In genomic region chr4:154140213-154141008, GRCm38 (mm10) we compare ENCODE assay signal across 8 mouse cellular contexts. TPM values are rescaled to one million over a fixed set of nuclear protein-coding genes. Genes with fewer than 3 reads are reported as not detected.
A peak's percentile ranks its signal among the peaks of the same experiment; 100 is the strongest.
DNase-seq lines count a peak whose midpoint lies in the region; ATAC-seq and TF ChIP-seq lines count a peak whose summit lies in the region.

No protein-coding gene starts in this region.

- peaks cover 55% of the 10 kb centered on the region for H3K27me3 ChIP-seq in lung, embryonic 14.5 days (ENCODE audit: insufficient read depth, low read length)
- H3K27me3 ChIP-seq in embryonic facial prominence, embryonic 12.5 days, result peaks cover 66% of the 10 kb centered on the region
- peaks cover 51% of the 10 kb centered on the region for H3K27me3 ChIP-seq in intestine, embryonic 15.5 days (replicated peaks)
- peaks cover 66% of the 10 kb centered on the region for H3K27me3 ChIP-seq in neural tube, embryonic 13.5 days

- 0 out of 2 replicates have a peak, but pooled peaks cover 6% of the 10 kb centered on the region for H3K4me1 ChIP-seq in lung, embryonic 14.5 days (ENCODE audit: insufficient read depth)
- peaks cover 26% of the 10 kb centered on the region for H3K4me1 ChIP-seq in embryonic facial prominence, embryonic 12.5 days
- H3K4me1 ChIP-seq in intestine, embryonic 15.5 days (replicated peaks), result peaks cover 23% of the 10 kb centered on the region
- H3K4me1 ChIP-seq in neural tube, embryonic 13.5 days (replicated peaks), result peaks cover 43% of the 10 kb centered on the region

- ATAC-seq in lung, embryonic 14.5 days (ENCODE audit: insufficient read depth), result no peak
- no peak for ATAC-seq in embryonic facial prominence, embryonic 12.5 days (ENCODE audit: insufficient number of reproducible peaks, insufficient read depth, low FRiP score, low TSS enrichment)
- peak; percentile 1; the same call in 1 of the 2 replicates for ATAC-seq in intestine, embryonic 15.5 days
- no peak for ATAC-seq in neural tube, embryonic 13.5 days (ENCODE audit: low read depth)

- H3K4me3 ChIP-seq in lung, embryonic 14.5 days (ENCODE audit: low read depth, low read length), result peak overlapping the region; percentile 47
- H3K4me3 ChIP-seq in embryonic facial prominence, embryonic 12.5 days, result peak overlapping the region; percentile 50
- peak overlapping the region; percentile 45 for H3K4me3 ChIP-seq in intestine, embryonic 15.5 days (replicated peaks)
- H3K4me3 ChIP-seq in neural tube, embryonic 13.5 days, result peak overlapping the region; percentile 41

- H3K36me3 ChIP-seq in lung, embryonic 14.5 days (ENCODE audit: insufficient read depth), result 0 out of 2 replicates have a peak, but pooled peaks cover 4% of the 10 kb centered on the region
- H3K36me3 ChIP-seq in embryonic facial prominence, embryonic 12.5 days, result peaks cover 3% of the 10 kb centered on the region; the same call in 1 of the 2 replicates
- H3K36me3 ChIP-seq in intestine, embryonic 15.5 days, result no peaks in the 10 kb centered on the region
- no peaks in the 10 kb centered on the region for H3K36me3 ChIP-seq in neural tube, embryonic 13.5 days

- WGBS in lung, embryonic 14.5 days, result 1% methylated on average over 46 of the region's 46 CpGs
- WGBS in embryonic facial prominence, embryonic 12.5 days, result 1% methylated on average over 46 of the region's 46 CpGs
- 3% methylated on average over 46 of the region's 46 CpGs for WGBS in intestine, embryonic 15.5 days
- WGBS in neural tube, embryonic 13.5 days, result 2% methylated on average over 45 of the region's 46 CpGs

- no peaks in the 10 kb centered on the region for H3K9me3 ChIP-seq in lung, embryonic 14.5 days (ENCODE audit: low read depth, low read length)
- no peaks in the 10 kb centered on the region for H3K9me3 ChIP-seq in embryonic facial prominence, embryonic 12.5 days
- H3K9me3 ChIP-seq in intestine, embryonic 15.5 days, result no peaks in the 10 kb centered on the region
- no peaks in the 10 kb centered on the region for H3K9me3 ChIP-seq in neural tube, embryonic 13.5 days

- H3K9ac ChIP-seq in lung, embryonic 14.5 days, result peak overlapping the region; percentile 46
- peak overlapping the region; percentile 65 for H3K9ac ChIP-seq in embryonic facial prominence, embryonic 12.5 days
- H3K9ac ChIP-seq in intestine, embryonic 15.5 days, result peak overlapping the region; percentile 42
- peak overlapping the region; percentile 63 for H3K9ac ChIP-seq in neural tube, embryonic 13.5 days

- peak overlapping the region; percentile 84 for H3K4me2 ChIP-seq in lung, embryonic 14.5 days
- peak overlapping the region; percentile 94 for H3K4me2 ChIP-seq in embryonic facial prominence, embryonic 12.5 days (replicated peaks)
- H3K4me2 ChIP-seq in intestine, embryonic 15.5 days (replicated peaks), result peak overlapping the region; percentile 93
- peak overlapping the region; percentile 80 for H3K4me2 ChIP-seq in neural tube, embryonic 13.5 days

- DNase-seq in lung, embryonic 14.5 days, result no peak
- DNase-seq in lung, postnatal 14 days, result no peak
- DNase-seq in layer of hippocampus, adult 9-11 months, result no peak
- DNase-seq in layer of hippocampus, postnatal 36 days, result no peak
- DNase-seq in ovary, postnatal 14 days (ENCODE audit: low spot score), result no peak

- H3K27ac ChIP-seq in lung, embryonic 14.5 days (ENCODE audit: low read depth), result no peak overlapping the region
- no peak overlapping the region for H3K27ac ChIP-seq in embryonic facial prominence, embryonic 12.5 days
- H3K27ac ChIP-seq in intestine, embryonic 15.5 days, result no peak overlapping the region
- H3K27ac ChIP-seq in neural tube, embryonic 13.5 days (replicated peaks), result no peak overlapping the region

- no peak for TF ChIP-seq CTCF in lung, embryonic 14.5 days (IDR thresholded peaks at IDR 0.05; ENCODE audit: low read depth)

RNA-seq across cellular contexts. Expression of gene Trp73, which starts 0.4 kb away (rescaled TPM):
- 0.17 and 0.84 TPM in 2 replicates for polyA plus RNA-seq in lung, embryonic 14.5 days (2014; fragmentation: Nextera tagmentation; extraction: Ambion mirVana)
- polyA plus RNA-seq in embryonic facial prominence, embryonic 12.5 days (2016; fragmentation: Nextera tagmentation; extraction: Ambion mirVana), result 1.5 and 2.3 TPM in 2 replicates
- 0.13 and 0.33 TPM in 2 replicates for polyA plus RNA-seq in intestine, embryonic 15.5 days (2015; fragmentation: Nextera tagmentation; extraction: Ambion mirVana)
- 0.12 TPM in 1 of 2 replicates, not detected in the other for polyA plus RNA-seq in neural tube, embryonic 13.5 days (2015; fragmentation: Nextera tagmentation; extraction: Ambion mirVana)
- 1 to 10 TPM; 1.6 to 3.1 TPM for total RNA-seq in layer of hippocampus, postnatal 36 days (2021)

RNA-seq across cellular contexts. Expression of gene Wrap73, which starts 1.8 kb away (rescaled TPM):
- polyA plus RNA-seq in lung, embryonic 14.5 days (2014; fragmentation: Nextera tagmentation; extraction: Ambion mirVana), result 36.2 and 38.0 TPM in 2 replicates
- polyA plus RNA-seq in embryonic facial prominence, embryonic 12.5 days (2016; fragmentation: Nextera tagmentation; extraction: Ambion mirVana), result 49.8 TPM in 2 replicates
- polyA plus RNA-seq in intestine, embryonic 15.5 days (2015; fragmentation: Nextera tagmentation; extraction: Ambion mirVana), result 28.9 and 31.2 TPM in 2 replicates
- 42.5 and 45.2 TPM in 2 replicates for polyA plus RNA-seq in neural tube, embryonic 13.5 days (2015; fragmentation: Nextera tagmentation; extraction: Ambion mirVana)
- 10 to 100 TPM; 33.8 to 36.0 TPM for total RNA-seq in layer of hippocampus, postnatal 36 days (2021)

RNA-seq across cellular contexts. Expression of gene Tprgl, which starts 20.1 kb away (rescaled TPM):
- 142 and 151 TPM in 2 replicates for polyA plus RNA-seq in lung, embryonic 14.5 days (2014; fragmentation: Nextera tagmentation; extraction: Ambion mirVana)
- polyA plus RNA-seq in embryonic facial prominence, embryonic 12.5 days (2016; fragmentation: Nextera tagmentation; extraction: Ambion mirVana), result 144 and 146 TPM in 2 replicates
- polyA plus RNA-seq in intestine, embryonic 15.5 days (2015; fragmentation: Nextera tagmentation; extraction: Ambion mirVana), result 102 and 110 TPM in 2 replicates
- polyA plus RNA-seq in neural tube, embryonic 13.5 days (2015; fragmentation: Nextera tagmentation; extraction: Ambion mirVana), result 178 and 191 TPM in 2 replicates
- 100 to 1,000 TPM; 161 to 177 TPM for total RNA-seq in layer of hippocampus, postnatal 36 days (2021)

RNA-seq across cellular contexts. Expression of gene Megf6, which starts 30.1 kb away (rescaled TPM):
- 14.8 and 18.0 TPM in 2 replicates for polyA plus RNA-seq in lung, embryonic 14.5 days (2014; fragmentation: Nextera tagmentation; extraction: Ambion mirVana)
- polyA plus RNA-seq in embryonic facial prominence, embryonic 12.5 days (2016; fragmentation: Nextera tagmentation; extraction: Ambion mirVana), result 60.5 and 63.2 TPM in 2 replicates
- polyA plus RNA-seq in intestine, embryonic 15.5 days (2015; fragmentation: Nextera tagmentation; extraction: Ambion mirVana), result 13.1 and 14.2 TPM in 2 replicates
- polyA plus RNA-seq in neural tube, embryonic 13.5 days (2015; fragmentation: Nextera tagmentation; extraction: Ambion mirVana), result 7.4 and 8.8 TPM in 2 replicates
- 1 to 10 TPM; 5.1 to 5.2 TPM for total RNA-seq in layer of hippocampus, postnatal 36 days (2021)
